Mouse (Mus musculus) heart, postnatal 0 days (tissue): ENCODE results near the gene Clcn7.

Experiments
- CTCF ChIP-seq: IDR thresholded peaks from 2 replicates; pipeline ENCODE4 v1.5.1; 2016; ENCODE audit warnings: antibody characterized with exemption, control low read depth, low read depth
- EP300 ChIP-seq: IDR thresholded peaks from 2 replicates; pipeline ENCODE4 v1.6.1; 2016; ENCODE audit warnings: antibody characterized with exemption, low read depth

DNA sequence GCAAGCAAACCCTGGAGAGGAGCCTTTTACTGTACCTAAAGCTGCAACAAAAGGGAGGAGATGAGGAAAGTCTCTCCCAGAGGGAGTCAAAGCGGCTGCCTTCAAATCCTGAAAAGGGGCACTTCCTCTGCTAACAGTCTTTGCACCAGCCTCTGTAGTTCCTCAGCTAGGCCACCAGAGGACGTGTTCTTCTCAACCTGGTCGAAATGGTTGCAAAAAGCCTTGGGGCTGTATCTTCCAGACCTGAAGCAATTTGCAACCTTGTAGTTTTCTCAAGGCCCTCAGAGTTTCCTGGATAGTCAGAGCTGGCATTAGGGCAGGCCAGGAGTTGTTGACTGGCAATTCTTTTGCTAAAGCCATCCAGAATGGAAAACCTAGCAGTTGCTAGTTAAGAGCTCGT, 15.9 kb upstream of the Clcn7 start:
- peak; percentile 16; the same call in 1 of the 2 replicates for TF ChIP-seq CTCF
- TF ChIP-seq EP300, result no peak
